Mouse (Mus musculus) C2C12 (cell line): ENCODE results near the gene Prkci.

Source experiments
- CTCF ChIP-seq: IDR thresholded peaks from one replicate; pipeline ENCODE4 v1.5.1; 2011; ENCODE audit not compliant: control insufficient read depth, insufficient read depth, insufficient read length
- FOSL1 ChIP-seq: IDR thresholded peaks from one replicate; pipeline ENCODE4 v1.8.0; 2011; ENCODE audit warnings: mild to moderate bottlenecking, low read length; ENCODE audit not compliant: poor library complexity, insufficient read depth, severe bottlenecking
- MYOG ChIP-seq: IDR thresholded peaks from one replicate; pipeline ENCODE4 v1.6.1; 2011; ENCODE audit not compliant: control insufficient read depth, insufficient read length; ENCODE audit errors: extremely low read depth
- USF1 ChIP-seq: IDR thresholded peaks from one replicate; pipeline ENCODE4 v1.6.1; 2011; ENCODE audit warnings: low read depth, mild to moderate bottlenecking, control low read depth, moderate library complexity

DNA sequence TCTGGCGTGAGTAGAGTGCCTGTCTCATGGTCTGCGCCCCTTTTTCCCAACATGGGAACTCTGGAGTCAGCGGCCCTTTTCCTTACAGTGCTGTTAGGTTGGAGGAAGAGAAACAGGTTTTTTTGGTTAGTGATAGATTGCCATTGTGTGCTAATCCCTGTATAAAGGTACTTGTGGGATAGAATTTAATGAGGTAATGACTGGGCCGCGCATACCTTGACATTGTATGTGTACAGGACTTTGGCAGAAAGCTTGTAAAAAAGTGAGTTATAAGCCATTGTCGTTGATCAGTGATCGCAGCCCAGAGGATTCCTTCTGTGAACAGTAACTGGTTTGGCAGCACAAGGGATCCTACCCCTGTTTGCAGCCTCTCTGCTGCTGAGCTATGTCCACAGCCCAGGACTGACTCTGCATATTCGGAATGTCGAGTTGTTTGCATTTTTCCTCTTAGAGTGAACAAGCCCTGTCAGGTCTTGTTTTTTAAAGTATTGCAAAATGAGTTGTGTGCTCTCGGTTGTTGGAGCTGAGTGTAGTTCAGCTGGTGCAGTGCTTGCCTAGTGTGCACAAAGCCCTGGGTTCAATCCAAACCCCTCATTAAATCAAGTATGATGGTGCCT lies 4.0 kb downstream of the Prkci start:
- no peak for TF ChIP-seq CTCF
- TF ChIP-seq MYOG, result no peak
- TF ChIP-seq FOSL1, result no peak
- TF ChIP-seq USF1, result no peak
